Mouse (Mus musculus) cerebellum, postnatal 36 days (tissue): ENCODE results near the gene S100a14.

ENCODE experiments used
- DNase-seq, 2 experiments: peaks; one replicate each; pipeline ENCODE4 v3.0.0; 2021 to 2022; ENCODE audit warnings: mixed read lengths in 2 of 2

S100a14 gene

DNA sequence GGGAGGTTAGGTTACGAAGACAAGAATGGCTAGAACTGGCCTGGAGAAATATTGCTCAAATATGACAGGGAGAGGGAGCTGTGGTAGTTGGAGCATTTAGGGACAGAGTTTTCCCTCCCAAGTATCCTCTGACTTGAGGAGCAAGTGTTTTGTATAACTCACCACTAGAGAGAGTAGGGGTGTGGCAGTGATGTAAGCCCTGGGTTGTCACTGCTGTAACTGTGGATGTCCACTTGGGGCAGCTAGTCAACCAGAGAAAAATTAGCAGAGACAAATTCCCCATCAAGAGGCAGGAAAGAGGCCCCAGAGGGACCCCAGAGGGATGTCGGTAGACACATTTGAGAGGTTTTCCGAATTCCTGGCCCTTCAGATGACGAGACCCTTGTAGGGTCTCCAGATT is 1.2 kb upstream of the S100a14 start:
- DNase-seq: no peak

- no peak for DNase-seq
These were observed 580 bp upstream of the S100a14 start for GRCm38 (mm10) chr3:90526076-90526475.

DNA sequence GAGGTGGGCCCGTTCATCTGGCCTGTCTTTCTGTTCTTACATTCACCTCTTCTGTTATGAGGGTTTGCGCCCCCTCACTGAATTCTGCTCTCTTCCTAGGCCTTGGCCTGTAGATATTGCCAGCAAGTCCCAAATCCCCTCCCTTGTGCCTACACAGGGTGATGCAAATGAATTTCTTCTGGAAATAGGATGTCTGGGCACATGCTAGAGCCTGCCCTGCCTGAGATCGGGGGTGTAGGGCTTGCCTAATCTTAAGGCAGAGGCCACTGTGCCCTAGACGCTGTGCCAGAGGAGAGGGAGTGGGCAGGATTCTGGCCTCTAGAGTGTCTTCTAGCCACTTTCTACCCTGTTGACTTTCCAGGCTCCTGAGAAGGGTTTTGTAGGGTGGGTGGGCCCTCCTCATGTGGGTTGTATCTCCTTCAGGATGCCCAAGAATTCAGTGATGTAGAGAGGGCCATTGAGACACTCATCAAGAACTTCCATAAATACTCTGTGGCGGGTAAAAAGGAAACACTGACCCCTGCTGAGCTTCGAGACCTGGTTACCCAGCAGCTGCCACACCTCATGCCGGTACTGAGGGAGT is 726 bp downstream of the S100a14 start:
- no peak for DNase-seq

DNA sequence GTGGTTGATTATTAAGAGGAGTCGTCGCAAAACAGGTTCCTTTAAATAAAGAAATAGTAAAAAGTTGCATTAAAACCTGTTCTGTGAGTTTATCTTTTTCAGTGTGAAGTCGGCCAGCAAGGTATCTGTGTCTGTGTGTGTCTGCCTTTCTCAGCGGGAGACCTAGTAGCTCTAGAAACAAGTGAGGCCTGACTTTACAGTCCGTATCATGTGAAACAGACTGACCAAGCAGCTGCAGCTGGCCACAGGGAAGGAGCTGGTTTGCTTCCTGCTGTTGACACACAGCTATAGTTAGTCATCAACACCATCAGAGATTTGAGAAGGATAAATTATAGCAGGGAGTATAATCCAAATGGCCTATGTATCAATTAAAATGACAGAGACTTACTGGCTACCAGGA is 5.1 kb downstream of the S100a14 start:
- no peak for DNase-seq

GRCm38 (mm10) chr3:90535446-90535845 is 8.8 kb downstream of the S100a14 start:
- no peak for DNase-seq

GRCm38 (mm10) chr3:90537141-90537904 is 10.7 kb downstream of the S100a14 start, which contains the start of gene S100a16:
S100a16 (plus strand) TSS chr3:90537254.
- peak; percentile 57 to 64 for DNase-seq

GRCm38 (mm10) chr3:90537905-90538296 is 11.2 kb downstream of the S100a14 start:
- DNase-seq: no peak

DNA sequence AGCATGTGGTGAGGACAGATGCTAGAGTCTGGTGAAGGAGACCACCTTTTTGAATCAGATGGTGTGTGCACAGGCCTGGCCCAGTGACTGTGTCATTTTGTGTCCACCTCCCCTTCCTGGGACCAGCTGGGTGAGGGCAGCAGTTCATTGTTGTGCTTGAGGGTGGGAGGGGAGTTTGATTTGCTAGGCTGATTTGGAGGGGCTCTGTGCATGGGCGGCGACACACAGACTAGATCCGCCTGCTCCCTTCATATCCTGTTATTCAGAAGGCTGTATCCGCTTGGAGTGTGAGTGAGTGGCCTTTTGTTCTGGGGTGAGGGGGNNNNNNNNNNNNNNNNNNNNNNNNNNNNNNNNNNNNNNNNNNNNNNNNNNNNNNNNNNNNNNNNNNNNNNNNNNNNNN is 14.2 kb downstream of the S100a14 start:
- DNase-seq: no peak

GRCm38 (mm10) chr3:90549676-90550420 is 23.2 kb downstream of the S100a14 start:
- no peak for DNase-seq

DNA sequence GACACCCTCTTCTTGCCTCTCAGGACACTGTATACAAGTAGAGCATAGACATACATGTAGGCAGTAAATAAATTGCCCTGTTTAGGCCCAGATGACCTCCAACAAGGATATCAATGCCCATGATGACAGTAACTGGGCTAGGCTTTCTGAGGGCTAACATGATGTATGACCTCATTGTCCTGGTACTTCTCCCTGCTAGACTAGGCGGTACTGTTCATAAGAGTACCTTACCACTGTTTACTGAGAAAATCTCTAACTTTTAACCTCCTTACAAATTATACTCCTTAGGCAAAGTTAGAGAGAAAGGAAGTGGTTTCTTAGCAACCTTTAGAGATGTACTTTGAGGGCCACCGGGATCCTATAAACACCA is 23.8 kb downstream of the S100a14 start:
- DNase-seq: no peak

DNA sequence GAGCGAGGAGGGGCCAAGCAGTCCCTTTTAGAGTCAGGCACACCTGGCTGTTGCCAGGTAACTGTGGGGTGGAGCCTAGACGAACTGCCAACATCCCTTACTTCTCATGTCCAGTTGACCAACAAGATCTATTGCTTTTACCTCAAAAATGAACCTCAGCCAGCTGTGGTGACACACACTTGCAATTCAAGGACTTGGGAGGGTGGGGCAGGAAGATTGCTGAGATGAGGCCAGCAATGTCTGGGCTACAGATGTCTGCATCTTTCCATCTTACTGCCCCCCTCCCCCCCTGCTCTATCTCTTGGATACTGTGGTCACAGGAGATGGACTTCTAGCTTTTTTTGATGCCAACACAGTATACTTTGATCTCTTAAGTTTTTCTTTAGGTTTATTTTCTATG is 25.6 kb downstream of the S100a14 start:
- no peak for DNase-seq

DNA sequence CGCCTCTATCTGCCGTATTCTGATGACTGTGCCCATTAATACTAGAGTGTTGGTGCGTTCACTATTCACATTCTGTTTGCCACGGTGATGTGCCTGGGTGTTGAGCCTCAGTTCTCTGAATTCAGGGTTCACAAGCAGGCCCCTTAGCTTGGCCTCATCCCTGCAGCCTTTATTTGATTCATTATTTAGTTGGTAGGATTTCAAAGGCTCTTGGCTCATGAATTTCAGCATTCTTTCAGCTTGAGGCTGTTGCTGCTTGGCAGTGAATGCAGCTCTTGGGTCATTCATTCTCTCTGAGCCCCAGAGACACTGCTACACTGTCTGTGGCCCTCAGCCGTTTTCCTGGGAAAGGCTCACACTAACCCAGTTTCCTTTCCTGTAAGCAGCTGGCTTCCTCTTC is 29.3 kb downstream of the S100a14 start:
- DNase-seq: no peak

- DNase-seq: no peak
These were observed 33.5 kb downstream of the S100a14 start, which contains the start of gene S100a3 for GRCm38 (mm10) chr3:90560008-90560628. S100a3 (plus strand) TSS chr3:90560578.

- DNase-seq: no peak
These were observed 48.0 kb downstream of the S100a14 start for GRCm38 (mm10) chr3:90574691-90575090.

DNA sequence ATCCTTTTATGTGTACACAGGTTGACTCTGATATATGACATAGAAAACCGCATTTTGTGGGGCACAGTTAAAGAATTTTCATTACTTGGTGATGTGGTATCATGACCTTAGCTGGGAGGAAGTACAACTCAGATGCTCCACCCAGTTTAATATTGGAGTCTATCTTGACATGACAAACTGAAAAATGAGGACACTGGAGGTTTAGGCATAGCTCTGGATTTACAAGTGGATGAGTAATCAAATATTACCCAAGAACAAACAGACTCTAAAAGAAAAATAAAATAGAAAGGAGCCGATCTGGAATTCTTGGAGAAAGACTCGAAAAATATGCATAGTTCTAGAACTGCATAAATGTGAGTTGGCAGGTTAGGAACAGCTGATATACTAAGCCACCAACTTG is 48.7 kb downstream of the S100a14 start:
- no peak for DNase-seq

DNA sequence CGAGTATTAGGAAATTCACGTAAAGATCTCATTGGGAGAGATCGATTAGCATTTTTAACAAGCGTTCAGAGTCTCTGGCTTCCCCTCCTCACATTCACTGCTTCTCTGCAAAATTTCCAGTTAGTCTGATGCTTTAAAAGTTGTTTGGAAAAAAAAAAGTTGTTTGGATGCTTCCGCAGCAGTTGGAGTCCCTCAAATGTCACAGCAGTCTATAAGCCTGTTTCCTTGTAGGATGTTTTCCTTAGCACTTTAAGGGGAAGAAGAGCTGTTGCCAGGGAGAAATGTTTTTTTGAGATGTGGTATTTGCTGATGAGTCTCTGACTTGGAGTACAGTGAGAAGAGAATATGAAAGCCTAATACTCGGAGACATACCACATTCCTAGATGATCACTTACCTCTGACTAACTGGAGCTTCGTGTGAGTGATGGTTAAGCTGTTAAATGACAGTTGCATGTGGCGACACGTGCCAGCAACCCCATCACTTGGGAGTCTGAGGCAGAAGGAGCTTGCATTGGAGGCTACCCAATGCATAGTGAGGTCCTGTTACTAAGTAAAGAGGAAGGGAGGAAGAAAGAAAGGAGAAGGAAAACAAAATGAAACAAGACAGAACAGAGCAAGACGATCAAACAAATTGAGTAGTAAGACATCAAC is 49.8 kb downstream of the S100a14 start:
- no peak for DNase-seq
